Mouse (Mus musculus): Measurements from ENCODE around the gene Nos1.
"Not testable (repeated sequence)": the region's sequence is repeated elsewhere in the genome, so short reads cannot be mapped to it uniquely, and the experiment has no call there.

Gene Nos1

GRCm38 (mm10) chr5:117840988-117841387 is 60.2 kb downstream of the Nos1 start:
- DNase-seq, result no peak

- DNase-seq, result no peak
These were observed 61.0 kb downstream of the Nos1 start for GRCm38 (mm10) chr5:117841651-117842347.

- no peak for DNase-seq
These were observed 61.9 kb downstream of the Nos1 start for GRCm38 (mm10) chr5:117842699-117843098.

- no peak for DNase-seq
These were observed 63.8 kb downstream of the Nos1 start for GRCm38 (mm10) chr5:117844611-117845010.

GRCm38 (mm10) chr5:117850474-117850873 is 69.6 kb downstream of the Nos1 start:
- DNase-seq, result no peak

- peak; percentile 23 for DNase-seq
These were observed 72.9 kb downstream of the Nos1 start for GRCm38 (mm10) chr5:117853741-117854140.

GRCm38 (mm10) chr5:117864588-117865300 is 83.9 kb downstream of the Nos1 start:
- no peak for DNase-seq

- no peak for DNase-seq
These were observed 85.0 kb downstream of the Nos1 start for GRCm38 (mm10) chr5:117865876-117866275.

GRCm38 (mm10) chr5:117871614-117872013 is 90.8 kb downstream of the Nos1 start:
- no peak for DNase-seq

- no peak for DNase-seq
These were observed 93.0 kb downstream of the Nos1 start for GRCm38 (mm10) chr5:117873807-117874206.

GRCm38 (mm10) chr5:117874236-117874635 is 93.4 kb downstream of the Nos1 start:
- DNase-seq, result no peak

GRCm38 (mm10) chr5:117879136-117879535 is 98.3 kb downstream of the Nos1 start:
- no peak for DNase-seq

- DNase-seq, result no peak
These were observed 100.2 kb downstream of the Nos1 start for GRCm38 (mm10) chr5:117880916-117881555.

GRCm38 (mm10) chr5:117882411-117882810 is 101.6 kb downstream of the Nos1 start:
- DNase-seq, result not testable (repeated sequence)

- DNase-seq, result peak; percentile 16
These were observed 104.2 kb downstream of the Nos1 start for GRCm38 (mm10) chr5:117884991-117885390.

- no peak for DNase-seq
These were observed 107.3 kb downstream of the Nos1 start for GRCm38 (mm10) chr5:117888126-117888525.

GRCm38 (mm10) chr5:117888946-117889345 is 108.1 kb downstream of the Nos1 start:
- no peak for DNase-seq

- DNase-seq, result peak; percentile 42
These were observed 108.7 kb downstream of the Nos1 start for GRCm38 (mm10) chr5:117889571-117889970.

- DNase-seq, result no peak
These were observed 110.0 kb downstream of the Nos1 start for GRCm38 (mm10) chr5:117890871-117891270.

- no peak for DNase-seq
These were observed 110.7 kb downstream of the Nos1 start for GRCm38 (mm10) chr5:117891545-117891944.

GRCm38 (mm10) chr5:117894050-117894449 is 113.2 kb downstream of the Nos1 start:
- no peak for DNase-seq

GRCm38 (mm10) chr5:117898055-117898806 is 117.4 kb downstream of the Nos1 start:
- no peak for DNase-seq

- no peak for DNase-seq
These were observed 118.5 kb downstream of the Nos1 start for GRCm38 (mm10) chr5:117899361-117899760.
